Mouse (Mus musculus): ENCODE data around the gene Hoxd11.

GRCm38 (mm10) chr2:74672481-74673362, 6.6 kb upstream of the Hoxd11 start:
- TF ChIP-seq GATA1 (IDR thresholded peaks at IDR 0.05; ENCODE audit: low read length) (no peak), TAL1 (IDR thresholded peaks at IDR 0.05; ENCODE audit: low read length) (no peak)
